Mouse (Mus musculus) ES-E14 (cell line): Measurements from ENCODE around the gene Polr1c.

Source experiments
- HCFC1 ChIP-seq: IDR thresholded peaks from 2 replicates; pipeline ENCODE4 v1.6.1; 2012; ENCODE audit warnings: low read length, inconsistent platforms, borderline replicate concordance; ENCODE audit not compliant: insufficient read depth
- MAFK ChIP-seq: IDR thresholded peaks from 2 replicates; pipeline ENCODE4 v1.6.1; 2014; ENCODE audit warnings: mild to moderate bottlenecking, low read depth, low read length, inconsistent platforms; ENCODE audit not compliant: insufficient read depth
- ZC3H11A ChIP-seq: IDR thresholded peaks from 2 replicates; pipeline ENCODE4 v1.6.1; 2012; ENCODE audit warnings: low read depth, mild to moderate bottlenecking, inconsistent platforms, low read length, borderline replicate concordance
- ZNF384 ChIP-seq: IDR thresholded peaks from 2 replicates; pipeline ENCODE4 v1.6.1; 2012; ENCODE audit warnings: low read depth, low read length, inconsistent platforms

DNA sequence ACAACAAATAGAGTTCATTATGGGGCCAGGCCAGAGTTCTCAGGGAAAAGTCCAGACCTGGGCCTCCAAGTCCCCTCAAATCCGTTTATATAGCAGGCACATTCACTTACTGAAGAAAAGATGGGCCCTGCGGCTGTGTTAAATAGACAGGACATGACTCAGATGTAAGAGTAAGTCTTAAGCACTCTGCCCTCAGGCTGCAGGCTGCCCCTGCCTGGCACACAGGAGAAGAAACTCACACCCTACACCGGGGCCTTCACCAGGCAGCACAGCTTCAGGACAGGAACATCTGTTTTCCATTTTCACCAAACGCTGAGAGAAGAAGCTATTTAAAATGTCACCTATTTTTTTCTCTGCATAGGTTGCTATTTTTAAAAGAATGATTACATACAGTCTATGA lies 29.7 kb upstream of the Polr1c start:
- TF ChIP-seq ZNF384 (no peak), MAFK (no peak), HCFC1 (no peak), ZC3H11A (no peak)
